In genomic region chr5:51567659-51568058, GRCm38 (mm10) we compare ENCODE assay signal across 8 mouse cellular contexts. TPM values are rescaled to one million over a fixed set of nuclear protein-coding genes. Genes with fewer than 3 reads are reported as not detected.
A peak's percentile ranks its signal among the peaks of the same experiment; 100 is the strongest.
DNase-seq lines count a peak whose midpoint lies in the region; ATAC-seq and TF ChIP-seq lines count a peak whose summit lies in the region.

TSS of gene Ppargc1a (minus strand) at chr5:51567726.

- no peak within 1 kb of the TSS for H3K9ac ChIP-seq in lung, embryonic 14.5 days
- no peak within 1 kb of the TSS for H3K9ac ChIP-seq in intestine, embryonic 16.5 days (ENCODE audit: low read depth, low read length)

- no peaks in the 10 kb centered on the region for H3K9me3 ChIP-seq in lung, embryonic 14.5 days (ENCODE audit: low read depth, low read length)
- no peaks in the 10 kb centered on the region for H3K9me3 ChIP-seq in intestine, embryonic 16.5 days (ENCODE audit: control insufficient read depth, low read length)

- H3K4me2 ChIP-seq in lung, embryonic 14.5 days = peak within 1 kb of the TSS; percentile 29; the same call in 1 of the 2 replicates
- no peak within 1 kb of the TSS for H3K4me2 ChIP-seq in intestine, embryonic 16.5 days (ENCODE audit: low read depth, low read length)

- peak; percentile 84 for ATAC-seq in lung, embryonic 14.5 days (ENCODE audit: insufficient read depth)
- ATAC-seq in intestine, embryonic 16.5 days = peak; percentile 44

- H3K36me3 ChIP-seq in lung, embryonic 14.5 days (ENCODE audit: insufficient read depth) = no peaks in the 10 kb centered on the region
- H3K36me3 ChIP-seq in intestine, embryonic 16.5 days (ENCODE audit: control insufficient read depth, insufficient read depth, low read length) = no peaks in the 10 kb centered on the region

- TF ChIP-seq CTCF in lung, embryonic 14.5 days (IDR thresholded peaks at IDR 0.05; ENCODE audit: low read depth) = no peak

- H3K27ac ChIP-seq in lung, embryonic 14.5 days (ENCODE audit: low read depth) = peak within 1 kb of the TSS; percentile 42; the same call in 1 of the 2 replicates
- H3K27ac ChIP-seq in intestine, embryonic 16.5 days (ENCODE audit: low read length) = no peak within 1 kb of the TSS

- H3K4me1 ChIP-seq in lung, embryonic 14.5 days (ENCODE audit: insufficient read depth) = no peaks in the 10 kb centered on the region
- no peaks in the 10 kb centered on the region for H3K4me1 ChIP-seq in intestine, embryonic 16.5 days (ENCODE audit: control insufficient read depth, insufficient read depth, low read length)

- H3K27me3 ChIP-seq in lung, embryonic 14.5 days (ENCODE audit: insufficient read depth, low read length) = no peaks in the 10 kb centered on the region
- H3K27me3 ChIP-seq in intestine, embryonic 16.5 days (replicated peaks; ENCODE audit: control insufficient read depth, insufficient read depth, low read length) = no peaks in the 10 kb centered on the region

- WGBS in lung, embryonic 14.5 days = 26% methylated on average over 6 of the region's 6 CpGs
- 34% methylated on average over 6 of the region's 6 CpGs for WGBS in intestine, embryonic 16.5 days

- peak; percentile 12 for DNase-seq in adrenal gland, postnatal 14 days
- DNase-seq in adrenal gland, postnatal 25 days = no peak
- DNase-seq in lung, embryonic 14.5 days = peak; percentile 54
- DNase-seq in lung, postnatal 14 days = no peak
- DNase-seq in retina, embryonic 14.5 days (ENCODE audit: low spot score) = peak; percentile 16
- no peak for DNase-seq in cerebellum, adult 8-10 months
- DNase-seq in cerebellum, adult 18-20 months = no peak

- H3K4me3 ChIP-seq in lung, embryonic 14.5 days (ENCODE audit: low read depth, low read length) = no peak within 1 kb of the TSS
- H3K4me3 ChIP-seq in intestine, embryonic 16.5 days (ENCODE audit: low read length) = no peak within 1 kb of the TSS

RNA-seq across cellular contexts. Expression of gene Ppargc1a, which starts in this region (rescaled TPM):
- 15.1 and 31.2 TPM in 2 replicates for total RNA-seq in adrenal gland, postnatal 14 days (2021)
- total RNA-seq in adrenal gland, postnatal 25 days (2021) = 4.8 and 9.2 TPM in 2 replicates
- polyA plus RNA-seq in lung, embryonic 14.5 days (2014; fragmentation: Nextera tagmentation; extraction: Ambion mirVana) = 3.2 and 5.2 TPM in 2 replicates
- 8.9 and 10.5 TPM in 2 replicates for polyA plus RNA-seq in intestine, embryonic 16.5 days (2015; fragmentation: Nextera tagmentation; extraction: Ambion mirVana)

Comparison
In these comparisons a context has a peak if more than half of its experiments do, and no peak if none do; other contexts are left out.
1. DNase-seq: peak in adrenal gland, postnatal 14 days (single experiment), lung, embryonic 14.5 days (single experiment) and retina, embryonic 14.5 days (single experiment); none in adrenal gland, postnatal 25 days (single experiment), lung, postnatal 14 days (single experiment), cerebellum, adult 8-10 months (single experiment) and cerebellum, adult 18-20 months (0 of 2).